Mouse (Mus musculus) olfactory bulb, adult 2 months (tissue): ENCODE measurements around the gene Sh3gl2.

Experiments
- CTCF ChIP-seq: fragments of 200-500 bp; IDR thresholded peaks from 2 replicates; pipeline ENCODE4 v1.5.1; 2012; ENCODE audit warnings: low read depth, mild to moderate bottlenecking, low read length, moderate library complexity; ENCODE audit not compliant: insufficient read depth
- POLR2A ChIP-seq: fragments of 200-500 bp; IDR thresholded peaks from 2 replicates; pipeline ENCODE4 v1.6.1; 2012; ENCODE audit warnings: mild to moderate bottlenecking, low read depth, low read length, moderate library complexity; ENCODE audit not compliant: insufficient read depth

- TF ChIP-seq POLR2A (no peak), CTCF (no peak)
Measured at GRCm38 (mm10) chr4:85242562-85242961, 37.6 kb downstream of the Sh3gl2 start.
